Mouse (Mus musculus) embryonic facial prominence, embryonic 14.5 days (tissue): ENCODE measurements around the gene Sort1. TPM values are rescaled to one million over a fixed set of nuclear protein-coding genes. Genes with fewer than 3 reads are reported as not detected.
A peak's percentile ranks its signal among the peaks of the same experiment; 100 is the strongest.

Experiments
- ATAC-seq: fragments of 200-750 bp; cut with Nextera tagmentation; 2 replicates; pipeline ENCODE4 v1.8.0; 2017; ENCODE audit warnings: low read depth, moderate number of reproducible peaks, moderate TSS enrichment
- DNase-seq: peaks from one replicate; pipeline ENCODE4 v3.0.0-alpha.2; 2015; ENCODE audit warnings: low spot score
- H3K27ac ChIP-seq: fragments of 300-500 bp; sonication (generic); replicated peaks from 2 replicates; pipeline ENCODE4 v1.5.1; 2014; ENCODE audit warnings: low read depth, mild to moderate bottlenecking, low read length, moderate library complexity
- H3K27me3 ChIP-seq: fragments of 300-500 bp; sonication (generic); replicated peaks from 2 replicates; pipeline ENCODE4 v1.6.1; 2014; ENCODE audit warnings: low read length; ENCODE audit not compliant: control insufficient read depth, insufficient read depth
- H3K36me3 ChIP-seq: fragments of 300-500 bp; sonication (generic); 2 replicates; pipeline ENCODE4 v1.6.1; 2014; ENCODE audit warnings: low read length, mixed read lengths; ENCODE audit not compliant: control insufficient read depth, insufficient read depth
- H3K4me1 ChIP-seq: fragments of 300-500 bp; sonication (generic); 2 replicates; pipeline ENCODE4 v1.6.1; 2014; ENCODE audit warnings: antibody characterized with exemption, low read length; ENCODE audit not compliant: control insufficient read depth, insufficient read depth
- H3K4me2 ChIP-seq: fragments of 300-500 bp; sonication (generic); 2 replicates; pipeline ENCODE4 v1.6.1; 2014; ENCODE audit warnings: low read depth, mild to moderate bottlenecking, low read length, moderate library complexity, mixed read lengths
- H3K4me3 ChIP-seq: fragments of 300-500 bp; sonication (generic); 2 replicates; pipeline ENCODE4 v1.5.1; 2014; ENCODE audit warnings: low read depth, mild to moderate bottlenecking, low read length
- H3K9ac ChIP-seq: fragments of 300-500 bp; sonication (generic); 2 replicates; pipeline ENCODE4 v1.6.1; 2014; ENCODE audit warnings: low read depth, mild to moderate bottlenecking, low read length, moderate library complexity, mixed read lengths
- H3K9me3 ChIP-seq: fragments of 300-500 bp; sonication (generic); 2 replicates; pipeline ENCODE4 v1.6.1; 2016; ENCODE audit warnings: low read length; ENCODE audit not compliant: control insufficient read depth
- WGBS: fragments of 180-500 bp; shearing (Covaris S2); extraction: QIAGEN DNeasy Blood & Tissue Kit; methylation state at CpG from one replicate; pipeline ENCODE4 v1.1.7; 2014; 5-methylcytosine and 5-hydroxymethylcytosine counted together
- polyA plus RNA-seq: library from polyadenylated mRNA; unstranded; fragments of >200 nt; fragmentation: Nextera tagmentation; extraction: Ambion mirVana; gene quantifications from 2 replicates; pipeline ENCODE4 v1.2.1, GENCODE M21; 2014

The Sort1 gene
- polyA plus RNA-seq, 1 experiment from 2014 or later: 18.0 TPM

- peak overlapping the region; percentile 25; the same call in 1 of the 2 replicates for H3K9ac ChIP-seq
- WGBS: 16% methylated on average over 10 of the region's 10 CpGs
- no peak for ATAC-seq
- no peak overlapping the region for H3K27ac ChIP-seq
- H3K4me3 ChIP-seq: no peak overlapping the region
- peaks cover 16% of the 10 kb centered on the region; the same call in 1 of the 2 replicates for H3K36me3 ChIP-seq
- no peak for DNase-seq
- H3K4me1 ChIP-seq: peaks cover 17% of the 10 kb centered on the region
- no peaks in the 10 kb centered on the region for H3K9me3 ChIP-seq
- H3K4me2 ChIP-seq: peak overlapping the region; percentile 3; the same call in 1 of the 2 replicates
- no peaks in the 10 kb centered on the region for H3K27me3 ChIP-seq
These were observed 108.4 kb downstream of the Sort1 start for GRCm38 (mm10) chr3:108392299-108392698.

- Histone ChIP-seq H3K9ac (peak overlapping the region; percentile 25; the same call in 1 of the 2 replicates), H3K4me3 (no peak overlapping the region), H3K27me3 (no peaks in the 10 kb centered on the region), H3K9me3 (no peaks in the 10 kb centered on the region), H3K4me1 (peaks cover 17% of the 10 kb centered on the region), H3K4me2 (peak overlapping the region; percentile 3; the same call in 1 of the 2 replicates), H3K36me3 (peaks cover 21% of the 10 kb centered on the region; the same call in 1 of the 2 replicates), H3K27ac (no peak overlapping the region)
- DNase-seq (no peak), ATAC-seq (no peak)
- 51% methylated on average over 15 of the region's 15 CpGs for WGBS
These were observed 108.9 kb downstream of the Sort1 start for GRCm38 (mm10) chr3:108392793-108393192.

GRCm38 (mm10) chr3:108398281-108398680 lies 114.4 kb downstream of the Sort1 start:
- Histone ChIP-seq H3K4me2 (no peak overlapping the region), H3K9ac (no peak overlapping the region), H3K9me3 (no peaks in the 10 kb centered on the region), H3K4me3 (no peak overlapping the region), H3K27ac (no peak overlapping the region), H3K4me1 (no peaks in the 10 kb centered on the region), H3K36me3 (peaks cover 43% of the 10 kb centered on the region; the same call in 1 of the 2 replicates), H3K27me3 (no peaks in the 10 kb centered on the region)
- ATAC-seq (no peak), DNase-seq (no peak)
- 86% methylated on average over 9 of the region's 9 CpGs for WGBS

- Histone ChIP-seq H3K27me3 (no peaks in the 10 kb centered on the region), H3K36me3 (peaks cover 47% of the 10 kb centered on the region; the same call in 1 of the 2 replicates), H3K27ac (no peak overlapping the region), H3K4me3 (no peak overlapping the region), H3K4me1 (no peaks in the 10 kb centered on the region), H3K4me2 (no peak overlapping the region), H3K9me3 (no peaks in the 10 kb centered on the region), H3K9ac (no peak overlapping the region)
- DNase-seq (no peak), ATAC-seq (no peak)
- WGBS: 83% methylated on average over 4 of the region's 5 CpGs
These were observed 116.6 kb downstream of the Sort1 start for GRCm38 (mm10) chr3:108400442-108400841.

GRCm38 (mm10) chr3:108401692-108402527 lies 118.0 kb downstream of the Sort1 start:
- H3K9me3 ChIP-seq: no peaks in the 10 kb centered on the region
- no peak overlapping the region for H3K4me3 ChIP-seq
- peak overlapping the region; percentile 27 for H3K4me2 ChIP-seq
- DNase-seq (peak; percentile 96), ATAC-seq (peak; percentile 97)
- H3K9ac ChIP-seq: peak overlapping the region; percentile 17; the same call in 1 of the 2 replicates
- WGBS: 36% methylated on average over 18 of the region's 22 CpGs
- no peaks in the 10 kb centered on the region for H3K27me3 ChIP-seq
- H3K4me1 ChIP-seq: no peaks in the 10 kb centered on the region
- 0 out of 2 replicates have a peak overlapping the region, but pooled peaks have one; percentile 7 for H3K27ac ChIP-seq
- H3K36me3 ChIP-seq: peaks cover 39% of the 10 kb centered on the region; the same call in 1 of the 2 replicates

- DNase-seq: no peak
These were observed 118.6 kb downstream of the Sort1 start for GRCm38 (mm10) chr3:108402528-108402920.

GRCm38 (mm10) chr3:108405536-108406305 lies 121.8 kb downstream of the Sort1 start:
- peaks cover 1% of the 10 kb centered on the region; the same call in 1 of the 2 replicates for H3K4me1 ChIP-seq
- H3K36me3 ChIP-seq: peaks cover 10% of the 10 kb centered on the region; the same call in 1 of the 2 replicates
- H3K9ac ChIP-seq: no peak overlapping the region
- DNase-seq (no peak), ATAC-seq (no peak)
- no peak overlapping the region for H3K4me3 ChIP-seq
- 44% methylated on average over 14 of the region's 14 CpGs for WGBS
- no peak overlapping the region for H3K27ac ChIP-seq
- H3K27me3 ChIP-seq: no peaks in the 10 kb centered on the region
- no peak overlapping the region for H3K4me2 ChIP-seq
- H3K9me3 ChIP-seq: no peaks in the 10 kb centered on the region

More at GRCm38 (mm10) chr3:108402528-108402920, 118.6 kb downstream of the Sort1 start:
- no peak overlapping the region for H3K9ac ChIP-seq
- WGBS: 82% methylated on average over 14 of the region's 15 CpGs
- no peaks in the 10 kb centered on the region for H3K4me1 ChIP-seq
- no peaks in the 10 kb centered on the region for H3K27me3 ChIP-seq
- no peak overlapping the region for H3K4me3 ChIP-seq
- peaks cover 36% of the 10 kb centered on the region; the same call in 1 of the 2 replicates for H3K36me3 ChIP-seq
- no peaks in the 10 kb centered on the region for H3K9me3 ChIP-seq
- 0 out of 2 replicates have a peak overlapping the region, but pooled peaks have one; percentile 7 for H3K27ac ChIP-seq
- no peak overlapping the region for H3K4me2 ChIP-seq
- ATAC-seq: no peak

GRCm38 (mm10) chr3:108406306-108406885 lies 122.5 kb downstream of the Sort1 start:
- no peak overlapping the region for H3K27ac ChIP-seq
- DNase-seq (no peak), ATAC-seq (no peak)
- H3K36me3 ChIP-seq: peaks cover 10% of the 10 kb centered on the region; the same call in 1 of the 2 replicates
- no peak overlapping the region for H3K9ac ChIP-seq
- H3K27me3 ChIP-seq: no peaks in the 10 kb centered on the region
- no peaks in the 10 kb centered on the region for H3K9me3 ChIP-seq
- no peak overlapping the region for H3K4me3 ChIP-seq
- H3K4me1 ChIP-seq: peaks cover 8% of the 10 kb centered on the region
- no peak overlapping the region for H3K4me2 ChIP-seq
- WGBS: 86% methylated on average over 24 of the region's 24 CpGs
